Mouse (Mus musculus): ENCODE measurements around the gene Hsd17b13.

- TF ChIP-seq CTCF (IDR thresholded peaks at IDR 0.05; ENCODE audit: borderline replicate concordance, insufficient read depth, low read depth, low read length), result no peak
- TF ChIP-seq POLR2A (IDR thresholded peaks at IDR 0.05; ENCODE audit: borderline replicate concordance, insufficient read depth, low read length), result no peak
Observed at GRCm38 (mm10) chr5:103971051-103971450, 6.2 kb downstream of the Hsd17b13 start.

Measured in cerebellum, adult 2 months (tissue).